Mouse (Mus musculus): ENCODE results near the gene Gna15. TPM values are rescaled to one million over a fixed set of nuclear protein-coding genes. Genes with fewer than 3 reads are reported as not detected.

The Gna15 gene
- polyA plus RNA-seq, 1 experiment: 9.4 TPM

DNA sequence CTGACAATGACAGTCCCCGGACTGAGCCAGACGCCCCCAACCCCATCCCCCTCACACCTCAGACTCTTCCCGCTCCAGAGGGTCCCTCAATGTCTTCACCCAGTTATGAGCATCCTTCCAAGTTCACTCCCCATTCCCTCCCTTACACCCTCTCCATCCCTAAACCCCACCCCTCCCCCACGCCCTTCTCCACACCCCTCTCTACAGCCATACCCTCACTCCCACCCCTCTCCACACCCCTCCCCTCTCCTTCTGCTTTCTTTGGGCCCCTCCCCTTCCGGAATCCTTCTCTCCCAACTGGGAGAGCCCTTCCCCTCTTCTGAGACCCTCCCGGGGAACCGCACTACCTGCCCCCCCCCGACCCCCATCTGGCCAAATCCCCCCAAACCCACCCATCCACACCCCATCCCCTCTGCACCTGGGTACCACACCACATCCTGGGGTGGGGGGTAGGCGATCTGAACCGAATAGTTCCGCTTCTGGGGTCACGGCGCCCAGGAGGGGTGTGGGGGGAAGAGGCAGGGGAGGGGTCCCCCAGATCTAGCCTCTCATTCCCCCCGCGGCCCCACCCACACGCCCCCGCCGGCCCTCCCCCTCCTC is 51.5 kb downstream of the Gna15 start:
- Histone ChIP-seq H3K27ac (ENCODE audit: control insufficient read depth, insufficient read depth, low read depth, low read length, poor library complexity) (no peak overlapping the region), H3K4me1 (ENCODE audit: control insufficient read depth, insufficient read depth, low read length) (no peaks in the 10 kb centered on the region), H3K4me3 (replicated peaks; ENCODE audit: control insufficient read depth, low read depth, low read length) (no peak overlapping the region)
- TF ChIP-seq POLR2A (IDR thresholded peaks at IDR 0.05; ENCODE audit: borderline replicate concordance, control insufficient read depth, low read depth, low read length) (no peak), CTCF (IDR thresholded peaks at IDR 0.05; ENCODE audit: control insufficient read depth, insufficient read depth, low read length) (no peak)
- WGBS: 6% methylated on average over 15 of the region's 18 CpGs

DNA sequence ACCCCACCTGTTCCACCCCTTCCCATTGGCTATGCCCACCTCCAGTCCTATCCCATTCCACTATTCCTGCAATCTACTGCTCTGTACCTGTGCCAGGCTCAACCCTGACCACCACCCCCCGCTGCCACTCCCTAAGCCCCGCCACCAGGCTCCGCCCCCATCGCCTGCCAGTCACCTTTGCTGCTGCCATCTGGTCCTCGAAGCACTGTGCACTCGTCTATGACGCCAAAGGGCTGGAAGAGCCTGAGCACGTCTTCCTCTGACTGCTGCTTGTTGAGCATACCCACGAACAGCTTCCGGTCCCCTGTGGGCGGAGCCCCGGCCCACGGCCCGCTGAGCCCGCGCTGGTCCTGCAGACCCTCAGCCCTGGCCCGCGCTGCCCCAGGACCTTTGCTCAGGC is 53.6 kb downstream of the Gna15 start:
- no peak for TF ChIP-seq POLR2A (IDR thresholded peaks at IDR 0.05; ENCODE audit: borderline replicate concordance, control insufficient read depth, low read depth, low read length)
- no peak for TF ChIP-seq CTCF (IDR thresholded peaks at IDR 0.05; ENCODE audit: control insufficient read depth, insufficient read depth, low read length)
- H3K27ac ChIP-seq (ENCODE audit: control insufficient read depth, insufficient read depth, low read depth, low read length, poor library complexity): no peak overlapping the region
- 24% methylated on average over 18 of the region's 18 CpGs for WGBS
- no peak overlapping the region for H3K4me3 ChIP-seq (replicated peaks; ENCODE audit: control insufficient read depth, low read depth, low read length)
- H3K4me1 ChIP-seq (ENCODE audit: control insufficient read depth, insufficient read depth, low read length): no peaks in the 10 kb centered on the region

DNA sequence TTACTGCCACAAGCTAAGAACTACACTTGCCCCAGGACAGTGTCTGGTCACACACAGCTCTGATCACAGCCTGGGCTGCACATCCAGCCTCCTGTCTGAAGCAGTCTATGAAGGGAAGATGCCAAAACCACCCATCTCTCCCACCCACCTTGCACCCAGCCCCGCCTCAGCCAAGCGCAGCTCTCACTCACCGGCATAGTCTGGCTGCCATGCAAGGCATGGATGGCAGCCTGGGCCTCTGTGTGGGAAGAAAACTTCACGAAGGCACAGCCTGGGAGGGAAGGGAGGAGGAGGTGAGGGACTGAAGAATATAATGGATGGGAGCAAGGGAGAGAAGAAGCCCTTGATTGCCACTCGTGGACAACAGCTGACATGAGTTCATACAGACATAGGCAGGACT is 54.8 kb downstream of the Gna15 start:
- 82% methylated on average over 5 of the region's 5 CpGs for WGBS
- Histone ChIP-seq H3K27ac (ENCODE audit: control insufficient read depth, insufficient read depth, low read depth, low read length, poor library complexity) (no peak overlapping the region), H3K4me1 (ENCODE audit: control insufficient read depth, insufficient read depth, low read length) (peaks cover 4% of the 10 kb centered on the region), H3K4me3 (replicated peaks; ENCODE audit: control insufficient read depth, low read depth, low read length) (no peak overlapping the region)
- TF ChIP-seq POLR2A (IDR thresholded peaks at IDR 0.05; ENCODE audit: borderline replicate concordance, control insufficient read depth, low read depth, low read length) (no peak), CTCF (IDR thresholded peaks at IDR 0.05; ENCODE audit: control insufficient read depth, insufficient read depth, low read length) (no peak)

DNA sequence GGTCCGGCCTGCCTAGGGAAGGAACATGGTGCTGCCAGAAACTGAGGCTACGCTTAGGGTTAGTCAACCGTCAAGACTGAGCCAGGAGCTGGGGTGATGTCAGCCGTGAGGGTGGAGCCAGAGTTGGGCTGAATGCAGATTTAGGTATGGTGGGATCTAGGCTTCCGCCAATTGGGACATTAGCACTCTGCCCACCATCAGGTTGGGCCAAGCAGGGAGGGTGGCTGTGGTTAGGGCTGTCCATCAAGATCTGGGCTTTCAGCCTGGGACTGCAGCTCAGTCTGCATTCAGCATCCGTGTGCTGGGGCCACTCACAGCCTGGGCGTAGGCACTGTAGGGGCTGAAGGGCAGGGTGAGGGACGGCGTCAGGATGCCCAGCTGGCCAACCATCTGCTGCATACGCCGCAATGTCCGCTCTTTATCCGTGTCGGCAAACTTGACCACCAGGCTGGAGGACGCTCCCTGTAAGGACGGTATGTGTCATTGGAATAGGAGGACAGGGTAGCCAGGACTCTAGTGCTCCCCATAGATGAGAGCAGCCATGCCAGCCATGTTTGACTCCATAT is 56.3 kb downstream of the Gna15 start:
- H3K4me1 ChIP-seq (ENCODE audit: control insufficient read depth, insufficient read depth, low read length): peaks cover 5% of the 10 kb centered on the region
- H3K4me3 ChIP-seq (replicated peaks; ENCODE audit: control insufficient read depth, low read depth, low read length): no peak overlapping the region
- TF ChIP-seq CTCF (IDR thresholded peaks at IDR 0.05; ENCODE audit: control insufficient read depth, insufficient read depth, low read length): no peak
- TF ChIP-seq POLR2A (IDR thresholded peaks at IDR 0.05; ENCODE audit: borderline replicate concordance, control insufficient read depth, low read depth, low read length): no peak
- WGBS: 71% methylated on average over 16 of the region's 16 CpGs
- H3K27ac ChIP-seq (ENCODE audit: control insufficient read depth, insufficient read depth, low read depth, low read length, poor library complexity): no peak overlapping the region; the same call in 1 of the 2 replicates

DNA sequence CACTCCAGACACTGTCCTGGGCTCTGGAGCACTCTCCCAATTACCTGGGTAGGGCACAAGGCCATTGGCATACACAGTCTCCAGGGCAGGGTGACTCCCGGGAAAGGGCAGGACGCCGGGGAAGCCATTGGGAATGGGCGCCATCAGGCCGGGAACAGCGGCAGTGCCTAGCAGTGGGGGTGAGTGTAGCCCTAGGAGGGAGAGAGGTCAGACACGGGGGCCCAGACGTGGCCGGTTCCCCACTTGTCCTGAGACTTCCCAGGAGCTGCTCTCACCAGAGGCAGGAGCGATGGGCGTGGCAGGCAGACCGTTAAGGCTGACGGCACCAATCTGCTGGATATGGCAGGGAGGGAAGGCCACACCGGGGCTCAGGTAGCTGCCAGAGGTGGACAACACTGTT is 57.1 kb downstream of the Gna15 start:
- peaks cover 5% of the 10 kb centered on the region for H3K4me1 ChIP-seq (ENCODE audit: control insufficient read depth, insufficient read depth, low read length)
- WGBS: 67% methylated on average over 14 of the region's 14 CpGs
- H3K27ac ChIP-seq (ENCODE audit: control insufficient read depth, insufficient read depth, low read depth, low read length, poor library complexity): no peak overlapping the region
- H3K4me3 ChIP-seq (replicated peaks; ENCODE audit: control insufficient read depth, low read depth, low read length): no peak overlapping the region
- TF ChIP-seq POLR2A (IDR thresholded peaks at IDR 0.05; ENCODE audit: borderline replicate concordance, control insufficient read depth, low read depth, low read length) (no peak), CTCF (IDR thresholded peaks at IDR 0.05; ENCODE audit: control insufficient read depth, insufficient read depth, low read length) (no peak)

DNA sequence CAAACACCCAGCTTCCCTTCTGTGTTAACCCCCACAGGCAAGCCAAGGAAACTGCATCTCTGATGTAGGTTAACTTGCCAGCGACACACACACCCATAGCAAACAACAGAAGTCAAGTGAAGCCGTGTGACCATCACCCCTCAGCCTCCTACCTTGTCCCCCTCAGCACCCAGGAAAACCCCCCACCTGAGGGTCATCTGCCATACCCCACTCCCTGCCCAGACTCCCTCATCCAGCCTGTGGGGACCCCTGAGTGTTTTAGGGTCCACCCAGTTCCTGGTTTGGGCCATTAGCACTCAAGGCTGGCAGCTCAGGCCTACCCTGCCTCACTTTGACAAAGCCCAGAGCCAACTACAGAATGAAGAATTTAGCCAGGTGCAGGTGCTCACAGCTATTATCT is 58.0 kb downstream of the Gna15 start:
- no peak overlapping the region for H3K27ac ChIP-seq (ENCODE audit: control insufficient read depth, insufficient read depth, low read depth, low read length, poor library complexity)
- H3K4me3 ChIP-seq (replicated peaks; ENCODE audit: control insufficient read depth, low read depth, low read length): no peak overlapping the region
- H3K4me1 ChIP-seq (ENCODE audit: control insufficient read depth, insufficient read depth, low read length): peaks cover 5% of the 10 kb centered on the region
- 72% methylated on average over 2 of the region's 2 CpGs for WGBS
- TF ChIP-seq CTCF (IDR thresholded peaks at IDR 0.05; ENCODE audit: control insufficient read depth, insufficient read depth, low read length): no peak
- no peak for TF ChIP-seq POLR2A (IDR thresholded peaks at IDR 0.05; ENCODE audit: borderline replicate concordance, control insufficient read depth, low read depth, low read length)

DNA sequence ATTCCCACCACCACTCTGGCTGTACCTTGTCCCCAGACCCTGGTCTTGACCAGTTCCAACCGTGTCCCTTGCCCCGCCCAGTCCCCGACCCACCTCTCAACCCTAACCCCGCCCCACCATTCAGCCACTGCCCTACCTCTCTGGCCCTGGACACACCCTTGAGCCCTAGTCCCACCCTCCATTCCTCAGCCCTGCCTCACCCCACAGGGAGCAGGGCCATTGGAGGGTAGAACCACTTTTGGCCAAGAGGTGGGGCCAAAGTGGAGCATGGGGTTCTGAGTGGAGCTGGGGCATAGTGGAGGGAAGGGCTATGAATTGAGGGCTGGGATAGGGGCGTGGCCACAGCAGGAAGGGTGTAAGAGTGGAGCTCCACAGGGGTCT is 58.8 kb downstream of the Gna15 start:
- TF ChIP-seq POLR2A (IDR thresholded peaks at IDR 0.05; ENCODE audit: borderline replicate concordance, control insufficient read depth, low read depth, low read length): no peak
- TF ChIP-seq CTCF (IDR thresholded peaks at IDR 0.05; ENCODE audit: control insufficient read depth, insufficient read depth, low read length): no peak
- H3K4me1 ChIP-seq (ENCODE audit: control insufficient read depth, insufficient read depth, low read length): peaks cover 5% of the 10 kb centered on the region
- H3K27ac ChIP-seq (ENCODE audit: control insufficient read depth, insufficient read depth, low read depth, low read length, poor library complexity): no peak overlapping the region
- H3K4me3 ChIP-seq (replicated peaks; ENCODE audit: control insufficient read depth, low read depth, low read length): no peak overlapping the region
- WGBS: 16% methylated on average over 5 of the region's 5 CpGs

DNA sequence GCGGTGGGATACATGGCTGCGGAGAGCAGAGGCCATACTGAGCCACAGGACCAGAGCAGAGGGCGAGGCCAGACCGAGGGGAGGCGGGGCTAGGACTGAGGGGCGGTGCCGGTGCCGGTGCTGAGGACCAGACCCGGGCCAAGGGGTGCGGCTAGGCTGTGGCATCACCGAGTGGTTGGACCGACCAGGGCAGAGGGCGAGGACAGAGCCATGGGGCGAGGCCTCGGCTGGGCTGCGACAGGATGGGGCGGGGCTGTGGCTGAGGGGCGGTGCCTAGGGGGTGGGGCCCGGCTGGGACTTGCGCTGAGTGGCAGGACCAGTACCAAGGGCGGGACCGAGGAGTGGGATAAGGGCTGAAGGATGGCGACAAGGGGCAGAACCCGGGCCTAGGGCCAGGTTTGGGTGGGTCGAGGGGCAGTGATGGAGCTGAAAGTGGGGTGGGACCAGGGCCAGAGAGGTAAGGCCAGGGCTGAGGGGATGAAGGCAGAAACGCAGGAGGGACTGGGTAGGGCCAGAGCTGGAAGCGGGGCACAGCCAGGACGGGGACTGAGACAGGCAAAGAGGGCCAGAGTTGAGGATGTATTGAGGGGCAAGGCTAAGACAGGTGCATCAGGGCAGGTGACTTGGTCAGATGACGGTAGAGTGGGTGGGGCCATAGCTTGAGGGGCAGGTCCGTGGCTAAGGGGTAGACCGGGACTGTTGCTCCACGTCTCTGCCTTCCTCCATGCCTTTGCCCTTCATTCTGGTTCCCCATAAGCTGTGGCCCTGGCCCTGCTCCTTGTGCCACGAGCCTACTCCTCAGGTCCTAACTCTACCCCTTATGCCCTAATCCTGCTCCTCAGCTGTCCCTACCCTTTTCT is 59.4 kb downstream of the Gna15 start:
- H3K4me1 ChIP-seq (ENCODE audit: control insufficient read depth, insufficient read depth, low read length): peaks cover 5% of the 10 kb centered on the region
- 6% methylated on average over 33 of the region's 33 CpGs for WGBS
- H3K27ac ChIP-seq (ENCODE audit: control insufficient read depth, insufficient read depth, low read depth, low read length, poor library complexity): peak overlapping the region; percentile 31; the same call in 1 of the 2 replicates
- TF ChIP-seq CTCF (IDR thresholded peaks at IDR 0.05; ENCODE audit: control insufficient read depth, insufficient read depth, low read length): no peak
- no peak for TF ChIP-seq POLR2A (IDR thresholded peaks at IDR 0.05; ENCODE audit: borderline replicate concordance, control insufficient read depth, low read depth, low read length)
- peak overlapping the region; percentile 10 for H3K4me3 ChIP-seq (replicated peaks; ENCODE audit: control insufficient read depth, low read depth, low read length)

Data from bone marrow, adult 2 months (tissue).